Mouse (Mus musculus): ENCODE data around the gene Pex5. TPM values are rescaled to one million over a fixed set of nuclear protein-coding genes. Genes with fewer than 3 reads are reported as not detected.

The Pex5 gene
- polyA plus RNA-seq, 1 experiment from 2014 or later = 28.5 TPM

GRCm38 (mm10) chr6:124377494-124378255 lies 37.2 kb downstream of the Pex5 start:
- 54% methylated on average over 4 of the region's 4 CpGs for WGBS

DNA sequence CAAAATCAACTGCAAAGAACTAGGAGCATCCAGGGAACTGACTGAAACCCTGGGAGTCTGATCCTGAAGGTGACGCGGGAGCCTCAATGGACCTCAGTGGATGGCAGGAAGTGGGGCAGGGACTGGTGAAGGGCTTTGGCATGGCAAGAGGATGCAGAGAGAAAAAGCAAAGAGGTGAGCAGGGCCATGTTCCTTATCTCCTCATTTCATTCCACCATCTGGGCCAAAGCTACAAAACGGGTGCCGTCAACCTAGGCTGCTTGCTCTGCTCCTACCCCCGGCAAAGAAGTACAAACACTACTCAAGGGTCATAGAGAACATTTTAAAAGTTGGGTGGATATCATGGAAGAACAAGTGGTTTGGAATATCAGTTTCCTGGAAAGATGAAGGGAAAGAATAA lies 38.6 kb downstream of the Pex5 start:
- 63% methylated on average over 5 of the region's 5 CpGs for WGBS
- ATAC-seq = no peak
- TF ChIP-seq CTCF (IDR thresholded peaks at IDR 0.05) = no peak
- no peak for TF ChIP-seq EP300 (IDR thresholded peaks at IDR 0.05)
- Histone ChIP-seq H3K4me1 (ENCODE audit: insufficient read depth, low read depth, low read length) (no peaks in the 10 kb centered on the region), H3K9me3 (ENCODE audit: low read length) (no peaks in the 10 kb centered on the region), H3K36me3 (ENCODE audit: insufficient read depth, low read length) (no peaks in the 10 kb centered on the region), H3K4me2 (replicated peaks; ENCODE audit: low read depth, low read length) (no peak overlapping the region), H3K27ac (ENCODE audit: low read length) (no peak overlapping the region), H3K27me3 (replicated peaks; ENCODE audit: insufficient read depth, low read length) (no peaks in the 10 kb centered on the region), H3K9ac (replicated peaks; ENCODE audit: low read depth) (no peak overlapping the region), H3K4me3 (ENCODE audit: low read depth, low read length) (no peak overlapping the region)
- DNase-seq (ENCODE audit: low spot score) = no peak

More at GRCm38 (mm10) chr6:124377494-124378255, 37.2 kb downstream of the Pex5 start:
- no peaks in the 10 kb centered on the region for H3K27me3 ChIP-seq (replicated peaks; ENCODE audit: insufficient read depth, low read length)
- no peak for ATAC-seq
- no peak overlapping the region for H3K4me3 ChIP-seq (ENCODE audit: low read depth, low read length)
- TF ChIP-seq EP300 (IDR thresholded peaks at IDR 0.05) (no peak), CTCF (IDR thresholded peaks at IDR 0.05) (no peak)
- no peaks in the 10 kb centered on the region for H3K36me3 ChIP-seq (ENCODE audit: insufficient read depth, low read length)
- no peaks in the 10 kb centered on the region for H3K4me1 ChIP-seq (ENCODE audit: insufficient read depth, low read depth, low read length)
- H3K4me2 ChIP-seq (replicated peaks; ENCODE audit: low read depth, low read length) = no peak overlapping the region
- no peak overlapping the region for H3K9ac ChIP-seq (replicated peaks; ENCODE audit: low read depth)
- no peaks in the 10 kb centered on the region for H3K9me3 ChIP-seq (ENCODE audit: low read length)
- H3K27ac ChIP-seq (ENCODE audit: low read length) = no peak overlapping the region
- DNase-seq (ENCODE audit: low spot score) = no peak

DNA sequence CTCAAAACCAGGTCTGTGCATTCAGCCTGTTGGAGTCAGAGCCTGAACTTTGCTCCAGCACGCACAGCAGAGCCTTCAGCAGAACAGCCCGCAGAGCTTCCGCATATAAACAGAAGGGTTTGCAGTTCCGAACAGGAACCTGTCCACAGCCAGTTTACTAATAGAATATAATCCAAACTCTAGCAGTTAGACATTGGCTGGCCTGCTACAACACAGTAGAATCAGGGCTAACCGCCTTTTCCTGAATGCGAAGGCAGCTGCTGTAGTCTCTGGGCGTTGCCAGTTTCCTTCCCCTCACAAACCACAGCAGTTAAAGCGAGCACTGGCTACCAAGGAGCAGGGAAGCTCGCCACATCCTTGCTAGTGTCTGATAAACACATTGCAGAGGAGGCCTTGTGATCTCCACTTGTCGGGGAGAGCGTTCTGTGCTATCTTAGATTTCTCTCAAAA lies 39.4 kb downstream of the Pex5 start:
- H3K4me2 ChIP-seq (replicated peaks; ENCODE audit: low read depth, low read length) = no peak overlapping the region
- WGBS = 69% methylated on average over 11 of the region's 11 CpGs
- H3K4me3 ChIP-seq (ENCODE audit: low read depth, low read length) = no peak overlapping the region
- H3K9ac ChIP-seq (replicated peaks; ENCODE audit: low read depth) = no peak overlapping the region
- DNase-seq (ENCODE audit: low spot score) (peak; percentile 52), ATAC-seq (peak; percentile 67)
- no peaks in the 10 kb centered on the region for H3K36me3 ChIP-seq (ENCODE audit: insufficient read depth, low read length)
- no peaks in the 10 kb centered on the region for H3K9me3 ChIP-seq (ENCODE audit: low read length)
- TF ChIP-seq EP300 (IDR thresholded peaks at IDR 0.05) (no peak), CTCF (IDR thresholded peaks at IDR 0.05) (no peak)
- H3K4me1 ChIP-seq (ENCODE audit: insufficient read depth, low read depth, low read length) = no peaks in the 10 kb centered on the region
- H3K27ac ChIP-seq (ENCODE audit: low read length) = no peak overlapping the region
- H3K27me3 ChIP-seq (replicated peaks; ENCODE audit: insufficient read depth, low read length) = no peaks in the 10 kb centered on the region

DNA sequence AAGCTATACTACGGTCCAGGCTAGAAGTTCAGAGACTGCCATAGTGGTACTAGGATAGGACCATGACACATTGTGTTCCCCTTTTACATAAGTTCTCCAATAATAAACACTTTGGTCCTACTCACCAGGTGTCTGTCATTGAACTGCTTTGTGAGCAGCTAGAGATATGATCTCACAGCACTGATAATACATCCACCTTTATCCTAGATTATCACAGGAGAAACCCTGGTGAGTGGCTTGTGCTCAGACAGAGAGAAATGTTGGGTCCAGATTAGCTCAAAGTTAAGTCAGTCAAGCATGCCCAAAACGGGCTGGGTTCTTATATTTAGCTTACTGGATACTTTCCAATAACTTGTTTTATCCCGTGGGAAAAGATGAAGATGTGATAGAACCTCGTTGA lies 40.2 kb downstream of the Pex5 start:
- ATAC-seq = no peak
- H3K4me1 ChIP-seq (ENCODE audit: insufficient read depth, low read depth, low read length) = no peaks in the 10 kb centered on the region
- no peaks in the 10 kb centered on the region for H3K9me3 ChIP-seq (ENCODE audit: low read length)
- no peak overlapping the region for H3K27ac ChIP-seq (ENCODE audit: low read length)
- no peak overlapping the region for H3K4me2 ChIP-seq (replicated peaks; ENCODE audit: low read depth, low read length)
- H3K27me3 ChIP-seq (replicated peaks; ENCODE audit: insufficient read depth, low read length) = no peaks in the 10 kb centered on the region
- H3K9ac ChIP-seq (replicated peaks; ENCODE audit: low read depth) = no peak overlapping the region
- H3K36me3 ChIP-seq (ENCODE audit: insufficient read depth, low read length) = no peaks in the 10 kb centered on the region
- WGBS = 64% methylated on average over 4 of the region's 4 CpGs
- DNase-seq (ENCODE audit: low spot score) = no peak
- H3K4me3 ChIP-seq (ENCODE audit: low read depth, low read length) = no peak overlapping the region
- TF ChIP-seq CTCF (IDR thresholded peaks at IDR 0.05) (no peak), EP300 (IDR thresholded peaks at IDR 0.05) (no peak)

DNA sequence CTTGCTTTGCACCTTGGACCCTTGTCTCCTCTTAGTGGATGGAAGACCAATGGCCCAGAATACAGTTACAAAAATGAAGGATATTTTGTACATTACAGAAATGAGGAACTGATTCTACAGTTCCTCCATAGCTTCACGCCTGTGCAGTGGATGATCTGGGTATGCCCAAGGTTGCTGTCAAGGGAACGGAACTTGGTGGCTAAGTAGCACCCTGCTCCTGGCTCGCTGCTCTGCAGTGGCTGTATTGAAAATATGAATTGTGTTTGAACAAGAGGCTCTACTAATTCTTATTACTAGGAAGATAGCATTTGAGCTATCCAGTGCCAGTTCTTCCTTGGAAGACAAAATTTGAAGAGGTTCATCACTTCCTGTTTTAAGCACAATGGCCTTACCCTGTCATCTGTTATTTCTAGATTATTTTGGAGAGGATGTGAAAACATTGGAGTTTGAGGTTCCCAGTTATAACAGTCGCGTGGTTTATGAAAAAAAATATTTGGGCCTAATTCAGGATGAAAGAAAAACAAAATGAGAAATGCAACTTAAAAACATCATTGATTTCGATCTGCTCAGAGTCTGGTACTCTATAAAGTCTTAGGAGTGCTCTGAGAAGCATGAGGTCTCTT lies 41.2 kb downstream of the Pex5 start:
- no peak overlapping the region for H3K4me2 ChIP-seq (replicated peaks; ENCODE audit: low read depth, low read length)
- H3K27ac ChIP-seq (ENCODE audit: low read length) = no peak overlapping the region
- H3K9ac ChIP-seq (replicated peaks; ENCODE audit: low read depth) = no peak overlapping the region
- no peak for ATAC-seq
- H3K9me3 ChIP-seq (ENCODE audit: low read length) = no peaks in the 10 kb centered on the region
- WGBS = 76% methylated on average over 6 of the region's 6 CpGs
- no peak for DNase-seq (ENCODE audit: low spot score)
- no peak for TF ChIP-seq EP300 (IDR thresholded peaks at IDR 0.05)
- TF ChIP-seq CTCF (IDR thresholded peaks at IDR 0.05) = no peak
- no peaks in the 10 kb centered on the region for H3K27me3 ChIP-seq (replicated peaks; ENCODE audit: insufficient read depth, low read length)
- no peaks in the 10 kb centered on the region for H3K36me3 ChIP-seq (ENCODE audit: insufficient read depth, low read length)
- H3K4me1 ChIP-seq (ENCODE audit: insufficient read depth, low read depth, low read length) = no peaks in the 10 kb centered on the region
- no peak overlapping the region for H3K4me3 ChIP-seq (ENCODE audit: low read depth, low read length)

DNA sequence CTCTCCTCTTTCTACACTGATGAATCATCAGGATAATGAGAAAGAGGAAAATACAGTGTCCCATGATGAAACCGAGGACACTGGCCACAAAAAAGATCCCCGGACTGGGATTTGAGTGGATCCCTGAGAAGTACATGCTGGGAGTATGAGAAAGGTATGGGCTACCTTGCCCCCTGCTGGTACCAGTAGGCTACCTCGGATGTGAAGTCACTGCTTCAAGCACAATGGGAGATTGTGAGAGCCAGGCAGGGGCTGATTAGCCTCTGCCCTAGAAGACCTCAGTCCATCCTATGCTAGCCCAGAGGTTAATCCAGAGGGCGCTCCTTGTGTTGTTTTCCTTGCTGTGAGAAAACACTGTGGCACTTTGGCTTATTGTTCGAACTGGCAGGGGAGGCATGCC lies 50.5 kb downstream of the Pex5 start:
- Histone ChIP-seq H3K9ac (replicated peaks; ENCODE audit: low read depth) (no peak overlapping the region), H3K4me3 (ENCODE audit: low read depth, low read length) (no peak overlapping the region), H3K9me3 (ENCODE audit: low read length) (no peaks in the 10 kb centered on the region), H3K27ac (ENCODE audit: low read length) (no peak overlapping the region), H3K27me3 (replicated peaks; ENCODE audit: insufficient read depth, low read length) (no peaks in the 10 kb centered on the region), H3K4me2 (replicated peaks; ENCODE audit: low read depth, low read length) (no peak overlapping the region), H3K4me1 (ENCODE audit: insufficient read depth, low read depth, low read length) (no peaks in the 10 kb centered on the region), H3K36me3 (ENCODE audit: insufficient read depth, low read length) (no peaks in the 10 kb centered on the region)
- WGBS = 48% methylated on average over 5 of the region's 5 CpGs
- DNase-seq (ENCODE audit: low spot score) (no peak), ATAC-seq (no peak)
- TF ChIP-seq EP300 (IDR thresholded peaks at IDR 0.05) (no peak), CTCF (IDR thresholded peaks at IDR 0.05) (no peak)
